Mouse (Mus musculus) kidney, postnatal 36 days (tissue): Measurements from ENCODE around the gene Psmb6.
A peak's percentile ranks its signal among the peaks of the same experiment; 100 is the strongest.

Experiments
- DNase-seq, 2 experiments: peaks; one replicate each; pipeline ENCODE4 v3.0.0; 2021 to 2022; ENCODE audit warnings: mixed read lengths in 2 of 2

Gene Psmb6

GRCm38 (mm10) chr11:70571641-70572040 is 46.5 kb downstream of the Psmb6 start:
- DNase-seq, result no peak

- no peak for DNase-seq
These were observed 47.3 kb downstream of the Psmb6 start for GRCm38 (mm10) chr11:70572348-70572902.

- no peak for DNase-seq
These were observed 48.7 kb downstream of the Psmb6 start for GRCm38 (mm10) chr11:70573872-70574271.

GRCm38 (mm10) chr11:70577201-70577600 is 52.0 kb downstream of the Psmb6 start:
- peak; percentile 41 to 53 for DNase-seq
